Mouse (Mus musculus): ENCODE measurements at regions not wholly inside any gene's neighbourhood (a gene's known extent, or its start where the extent isn't known, plus 50 kb on each side); places are given as distances from the start of the nearest gene placed in this dataset.
"Not testable (repeated sequence)": the region's sequence is repeated elsewhere in the genome, so short reads cannot be mapped to it uniquely, and the experiment has no call there.

GRCm38 (mm10) chr11:12913401-12913800 lies 448.6 kb upstream of the Cobl start:
- DNase-seq; intact Hi-C loops (cut with DNase I): not testable (repeated sequence)

- DNase-seq, result no peak
- intact Hi-C loops (cut with DNase I), result no loop called here
Observed at GRCm38 (mm10) chr11:12873712-12874111, 409.0 kb upstream of the Cobl start.

GRCm38 (mm10) chr11:12872802-12873201 lies 408.0 kb upstream of the Cobl start:
- DNase-seq, result no peak
- intact Hi-C loops (cut with DNase I), result no loop called here

- DNase-seq, result no peak
- intact Hi-C loops (cut with DNase I), result no loop called here
Observed at GRCm38 (mm10) chr11:12872399-12872798, 407.6 kb upstream of the Cobl start.

GRCm38 (mm10) chr11:12867541-12867940 lies 402.8 kb upstream of the Cobl start:
- DNase-seq, result no peak
- intact Hi-C loops (cut with DNase I), result no loop called here

GRCm38 (mm10) chr11:12865034-12865620 lies 400.4 kb upstream of the Cobl start:
- intact Hi-C loops (cut with DNase I), result no loop called here
- no peak for DNase-seq

- intact Hi-C loops (cut with DNase I), result no loop called here
Observed at GRCm38 (mm10) chr11:12859344-12859930, 394.7 kb upstream of the Cobl start.

GRCm38 (mm10) chr11:12858274-12858884 lies 393.6 kb upstream of the Cobl start:
- intact Hi-C loops (cut with DNase I), result no loop called here

More at GRCm38 (mm10) chr11:12859344-12859930, 394.7 kb upstream of the Cobl start:
- no peak for DNase-seq

GRCm38 (mm10) chr11:12857358-12858199 lies 392.8 kb upstream of the Cobl start:
- intact Hi-C loops (cut with DNase I), result no loop called here
- no peak for DNase-seq

More at GRCm38 (mm10) chr11:12858274-12858884, 393.6 kb upstream of the Cobl start:
- no peak for DNase-seq

- intact Hi-C loops (cut with DNase I), result no loop called here
- DNase-seq, result no peak
Observed at GRCm38 (mm10) chr11:12847793-12848192, 383.0 kb upstream of the Cobl start.

GRCm38 (mm10) chr11:12843631-12844423 lies 379.1 kb upstream of the Cobl start:
- intact Hi-C loops (cut with DNase I), result no loop called here
- no peak for DNase-seq

GRCm38 (mm10) chr11:12841393-12841792 lies 376.6 kb upstream of the Cobl start:
- no peak for DNase-seq
- intact Hi-C loops (cut with DNase I), result no loop called here

- intact Hi-C loops (cut with DNase I), result no loop called here
- DNase-seq, result no peak
Observed at GRCm38 (mm10) chr11:12837920-12838319, 373.2 kb upstream of the Cobl start.

GRCm38 (mm10) chr11:12837387-12837786 lies 372.6 kb upstream of the Cobl start:
- DNase-seq, result no peak
- intact Hi-C loops (cut with DNase I), result no loop called here

GRCm38 (mm10) chr11:12836387-12836786 lies 371.6 kb upstream of the Cobl start:
- DNase-seq, result no peak
- intact Hi-C loops (cut with DNase I), result no loop called here

- no peak for DNase-seq
- intact Hi-C loops (cut with DNase I), result no loop called here
Observed at GRCm38 (mm10) chr11:12812021-12812420, 347.3 kb upstream of the Cobl start.

GRCm38 (mm10) chr11:12810949-12811881 lies 346.5 kb upstream of the Cobl start:
- intact Hi-C loops (cut with DNase I), result no loop called here
- peak; percentile 26 to 57 for DNase-seq

Data from heart, postnatal 14 days (tissue).